Mouse (Mus musculus) adrenal gland, adult 2 months (tissue): ENCODE data around the gene Itga9. TPM values are rescaled to one million over a fixed set of nuclear protein-coding genes. Genes with fewer than 3 reads are reported as not detected.
A peak's percentile ranks its signal among the peaks of the same experiment; 100 is the strongest.

Experiments used
- DNase-seq: peaks from one replicate; pipeline ENCODE4 v3.0.0; 2021
- polyA plus RNA-seq: library from polyadenylated mRNA; depleted of rRNA; stranded (reverse); fragments of >200 nt; gene quantifications from 2 replicates; pipeline ENCODE4 v1.2.3, GENCODE M21; 2012
- total RNA-seq, 2 experiments: library from RNA; stranded (reverse); gene quantifications; 2 replicates each; pipeline ENCODE4 v1.2.3; 2021

Itga9 gene
- total and polyA plus RNA-seq, 3 experiments: 43.4 to 95.2 (median 58.9) TPM

- DNase-seq: no peak
These were observed 1.4 kb downstream of the Itga9 start for GRCm38 (mm10) chr9:118607701-118608401.

- DNase-seq: no peak
These were observed 2.1 kb downstream of the Itga9 start for GRCm38 (mm10) chr9:118608556-118608955.

GRCm38 (mm10) chr9:118610060-118610459 is 3.6 kb downstream of the Itga9 start:
- peak; percentile 63 for DNase-seq

GRCm38 (mm10) chr9:118611111-118611541 is 4.6 kb downstream of the Itga9 start:
- peak; percentile 52 for DNase-seq

- no peak for DNase-seq
These were observed 5.6 kb downstream of the Itga9 start for GRCm38 (mm10) chr9:118611958-118612581.

GRCm38 (mm10) chr9:118617237-118617636 is 10.7 kb downstream of the Itga9 start:
- no peak for DNase-seq

GRCm38 (mm10) chr9:118618732-118619250 is 12.3 kb downstream of the Itga9 start:
- no peak for DNase-seq

GRCm38 (mm10) chr9:118620807-118621206 is 14.3 kb downstream of the Itga9 start:
- DNase-seq: no peak

- peak; percentile 54 for DNase-seq
These were observed 15.2 kb downstream of the Itga9 start for GRCm38 (mm10) chr9:118621691-118622090.

- DNase-seq: peak; percentile 89
These were observed 16.1 kb downstream of the Itga9 start for GRCm38 (mm10) chr9:118622376-118623166.

GRCm38 (mm10) chr9:118623483-118623882 is 17.0 kb downstream of the Itga9 start:
- no peak for DNase-seq

GRCm38 (mm10) chr9:118624146-118624545 is 17.7 kb downstream of the Itga9 start:
- no peak for DNase-seq

- peak; percentile 84 for DNase-seq
These were observed 23.4 kb downstream of the Itga9 start for GRCm38 (mm10) chr9:118629763-118630379.

GRCm38 (mm10) chr9:118631775-118632757 is 25.6 kb downstream of the Itga9 start:
- DNase-seq: peak; percentile 89

GRCm38 (mm10) chr9:118632758-118633143 is 26.3 kb downstream of the Itga9 start:
- DNase-seq: peak; percentile 46

GRCm38 (mm10) chr9:118638642-118639210 is 32.2 kb downstream of the Itga9 start:
- DNase-seq: no peak

GRCm38 (mm10) chr9:118645698-118646355 is 39.3 kb downstream of the Itga9 start:
- no peak for DNase-seq

- DNase-seq: no peak
These were observed 41.0 kb downstream of the Itga9 start for GRCm38 (mm10) chr9:118647495-118647894.

- no peak for DNase-seq
These were observed 44.5 kb downstream of the Itga9 start for GRCm38 (mm10) chr9:118650976-118651375.

GRCm38 (mm10) chr9:118651939-118652338 is 45.4 kb downstream of the Itga9 start:
- DNase-seq: no peak
